Mouse (Mus musculus) lung, embryonic 15.5 days (tissue): ENCODE data around the gene Dlgap3. TPM values are rescaled to one million over a fixed set of nuclear protein-coding genes. Genes with fewer than 3 reads are reported as not detected.

ENCODE experiments used
- ATAC-seq: fragments of 200-750 bp; cut with Nextera tagmentation; 2 replicates; pipeline ENCODE4 v1.8.0; 2017; ENCODE audit warnings: moderate number of reproducible peaks, borderline replicate concordance; ENCODE audit not compliant: low FRiP score, low TSS enrichment; ENCODE audit errors: extremely low read depth
- H3K27ac ChIP-seq: fragments of 300-500 bp; sonication (generic); 2 replicates; pipeline ENCODE4 v1.5.1; 2015; ENCODE audit warnings: moderate library complexity, mild to moderate bottlenecking, inconsistent platforms
- H3K27me3 ChIP-seq: fragments of 300-500 bp; sonication (generic); 2 replicates; pipeline ENCODE4 v1.6.1; 2015; ENCODE audit warnings: inconsistent platforms
- H3K36me3 ChIP-seq: fragments of 300-500 bp; sonication (generic); 2 replicates; pipeline ENCODE4 v1.6.1; 2015; ENCODE audit warnings: inconsistent platforms
- H3K4me1 ChIP-seq: fragments of 300-500 bp; sonication (generic); 2 replicates; pipeline ENCODE4 v1.6.1; 2015; ENCODE audit warnings: inconsistent platforms
- H3K4me2 ChIP-seq: fragments of 300-500 bp; sonication (generic); 2 replicates; pipeline ENCODE4 v1.6.1; 2015; ENCODE audit warnings: inconsistent platforms, mild to moderate bottlenecking, moderate library complexity
- H3K4me3 ChIP-seq: fragments of 300-500 bp; sonication (generic); 2 replicates; pipeline ENCODE4 v1.5.1; 2015; ENCODE audit warnings: mild to moderate bottlenecking, inconsistent platforms
- H3K9ac ChIP-seq: fragments of 300-500 bp; sonication (generic); 2 replicates; pipeline ENCODE4 v1.6.1; 2015; ENCODE audit warnings: inconsistent platforms
- H3K9me3 ChIP-seq: fragments of 300-500 bp; sonication (generic); 2 replicates; pipeline ENCODE4 v1.6.1; 2016; ENCODE audit warnings: inconsistent platforms
- WGBS: fragments of 180-500 bp; shearing (Covaris S2); methylation state at CpG from one replicate; pipeline ENCODE4 v1.1.7; 2015; 5-methylcytosine and 5-hydroxymethylcytosine counted together
- polyA plus RNA-seq: library from polyadenylated mRNA; unstranded; fragments of >200 nt; fragmentation: Nextera tagmentation; extraction: Ambion mirVana; gene quantifications from 2 replicates; pipeline ENCODE4 v1.2.1, GENCODE M21; 2015

The Dlgap3 gene
- polyA plus RNA-seq, 1 experiment from 2014 or later = 0.75 TPM

GRCm38 (mm10) chr4:127243953-127244352, 74.9 kb downstream of the Dlgap3 start:
- 0% methylated on average over 26 of the region's 26 CpGs for WGBS
- ATAC-seq = no peak; the same call in none of the 2 replicates
- Histone ChIP-seq H3K4me1 (peaks cover 13% of the 10 kb centered on the region), H3K4me3 (peak overlapping the region; percentile 66), H3K27ac (0 out of 2 replicates have a peak overlapping the region, but pooled peaks have one; percentile 1), H3K27me3 (no peaks in the 10 kb centered on the region), H3K9ac (peak overlapping the region; percentile 75), H3K36me3 (peaks cover 15% of the 10 kb centered on the region), H3K9me3 (no peaks in the 10 kb centered on the region), H3K4me2 (peak overlapping the region; percentile 78)

GRCm38 (mm10) chr4:127249701-127250349, 80.8 kb downstream of the Dlgap3 start:
- Histone ChIP-seq H3K4me3 (no peak overlapping the region), H3K4me1 (peaks cover 21% of the 10 kb centered on the region), H3K9ac (no peak overlapping the region), H3K27ac (no peak overlapping the region), H3K36me3 (peaks cover 15% of the 10 kb centered on the region), H3K9me3 (no peaks in the 10 kb centered on the region), H3K27me3 (no peaks in the 10 kb centered on the region), H3K4me2 (no peak overlapping the region)
- ATAC-seq = peak; percentile 73
- WGBS = under 1% methylated on average over 5 of the region's 5 CpGs

GRCm38 (mm10) chr4:127251963-127252585, 83.1 kb downstream of the Dlgap3 start:
- WGBS = 37% methylated on average over 22 of the region's 22 CpGs
- peak; percentile 41 for ATAC-seq
- Histone ChIP-seq H3K27ac (no peak overlapping the region), H3K4me3 (no peak overlapping the region), H3K9me3 (no peaks in the 10 kb centered on the region), H3K9ac (no peak overlapping the region), H3K4me1 (peaks cover 17% of the 10 kb centered on the region), H3K4me2 (peak overlapping the region; percentile 27), H3K36me3 (peaks cover 13% of the 10 kb centered on the region), H3K27me3 (no peaks in the 10 kb centered on the region)

- no peak overlapping the region for H3K27ac ChIP-seq
- no peak for ATAC-seq
- peaks cover 24% of the 10 kb centered on the region for H3K4me1 ChIP-seq
- H3K4me2 ChIP-seq = no peak overlapping the region
- H3K27me3 ChIP-seq = no peaks in the 10 kb centered on the region
- no peak overlapping the region for H3K4me3 ChIP-seq
- H3K9ac ChIP-seq = no peak overlapping the region
- H3K9me3 ChIP-seq = no peaks in the 10 kb centered on the region
- no peaks in the 10 kb centered on the region for H3K36me3 ChIP-seq
- WGBS = 46% methylated on average over 5 of the region's 5 CpGs
Measured at GRCm38 (mm10) chr4:127256739-127257138, 87.7 kb downstream of the Dlgap3 start.

- Histone ChIP-seq H3K4me2 (no peak overlapping the region), H3K27me3 (no peaks in the 10 kb centered on the region), H3K9ac (no peak overlapping the region), H3K4me3 (no peak overlapping the region), H3K4me1 (peaks cover 16% of the 10 kb centered on the region), H3K36me3 (no peaks in the 10 kb centered on the region), H3K9me3 (no peaks in the 10 kb centered on the region), H3K27ac (peak overlapping the region; percentile 46)
- 20% methylated on average over 12 of the region's 12 CpGs for whole genome bisulfite sequencing
- ATAC-seq = peak; percentile 68; the same call in 1 of the 2 replicates
Measured at GRCm38 (mm10) chr4:127258186-127258897, 89.3 kb downstream of the Dlgap3 start.

- Histone ChIP-seq H3K4me2 (no peak overlapping the region), H3K36me3 (no peaks in the 10 kb centered on the region), H3K4me1 (peaks cover 16% of the 10 kb centered on the region), H3K27me3 (no peaks in the 10 kb centered on the region), H3K9ac (no peak overlapping the region), H3K4me3 (no peak overlapping the region), H3K27ac (no peak overlapping the region), H3K9me3 (no peaks in the 10 kb centered on the region)
- WGBS = 84% methylated on average over 14 of the region's 14 CpGs
- ATAC-seq = no peak
Measured at GRCm38 (mm10) chr4:127261601-127262000, 92.6 kb downstream of the Dlgap3 start.

- ATAC-seq = peak; percentile 84
- no peak overlapping the region for H3K4me2 ChIP-seq
- no peak overlapping the region for H3K9ac ChIP-seq
Measured at GRCm38 (mm10) chr4:127263438-127264182, 94.6 kb downstream of the Dlgap3 start.

GRCm38 (mm10) chr4:127264183-127264554, 95.2 kb downstream of the Dlgap3 start:
- no peak overlapping the region for H3K9ac ChIP-seq
- 63% methylated on average over 5 of the region's 5 CpGs for WGBS
- ATAC-seq = no peak
- no peaks in the 10 kb centered on the region for H3K4me1 ChIP-seq
- H3K4me3 ChIP-seq = no peak overlapping the region
- no peaks in the 10 kb centered on the region for H3K36me3 ChIP-seq
- no peak overlapping the region for H3K4me2 ChIP-seq
- peak overlapping the region; percentile 66 for H3K27ac ChIP-seq
- no peaks in the 10 kb centered on the region for H3K9me3 ChIP-seq
- H3K27me3 ChIP-seq = no peaks in the 10 kb centered on the region; the same call in 1 of the 2 replicates

More at GRCm38 (mm10) chr4:127263438-127264182, 94.6 kb downstream of the Dlgap3 start:
- 57% methylated on average over 19 of the region's 19 CpGs for WGBS
- Histone ChIP-seq H3K36me3 (no peaks in the 10 kb centered on the region), H3K27ac (peak overlapping the region; percentile 75), H3K4me1 (peaks cover 4% of the 10 kb centered on the region), H3K4me3 (no peak overlapping the region), H3K9me3 (no peaks in the 10 kb centered on the region), H3K27me3 (no peaks in the 10 kb centered on the region)

GRCm38 (mm10) chr4:127278451-127279001, 109.5 kb downstream of the Dlgap3 start:
- no peak overlapping the region for H3K9ac ChIP-seq
- H3K9me3 ChIP-seq = no peaks in the 10 kb centered on the region
- no peaks in the 10 kb centered on the region for H3K27me3 ChIP-seq
- WGBS = 35% methylated on average over 9 of the region's 9 CpGs
- no peak overlapping the region for H3K4me2 ChIP-seq
- ATAC-seq = peak; percentile 25
- H3K4me1 ChIP-seq = no peaks in the 10 kb centered on the region
- no peak overlapping the region for H3K4me3 ChIP-seq
- H3K36me3 ChIP-seq = no peaks in the 10 kb centered on the region
- 0 out of 2 replicates have a peak overlapping the region, but pooled peaks have one; percentile 15 for H3K27ac ChIP-seq

- Histone ChIP-seq H3K9me3 (no peaks in the 10 kb centered on the region), H3K9ac (no peak overlapping the region), H3K27me3 (no peaks in the 10 kb centered on the region), H3K27ac (no peak overlapping the region), H3K36me3 (no peaks in the 10 kb centered on the region), H3K4me2 (no peak overlapping the region), H3K4me1 (no peaks in the 10 kb centered on the region), H3K4me3 (no peak overlapping the region)
- 62% methylated on average over 9 of the region's 9 CpGs for WGBS
- ATAC-seq = no peak
Measured at GRCm38 (mm10) chr4:127279241-127279640, 110.2 kb downstream of the Dlgap3 start.
